Mouse (Mus musculus): ENCODE results near the gene Ppp3r2. TPM values are rescaled to one million over a fixed set of nuclear protein-coding genes. Genes with fewer than 3 reads are reported as not detected.
A peak's percentile ranks its signal among the peaks of the same experiment; 100 is the strongest.

Gene Ppp3r2
- total RNA-seq, 1 experiment = not detected

DNA sequence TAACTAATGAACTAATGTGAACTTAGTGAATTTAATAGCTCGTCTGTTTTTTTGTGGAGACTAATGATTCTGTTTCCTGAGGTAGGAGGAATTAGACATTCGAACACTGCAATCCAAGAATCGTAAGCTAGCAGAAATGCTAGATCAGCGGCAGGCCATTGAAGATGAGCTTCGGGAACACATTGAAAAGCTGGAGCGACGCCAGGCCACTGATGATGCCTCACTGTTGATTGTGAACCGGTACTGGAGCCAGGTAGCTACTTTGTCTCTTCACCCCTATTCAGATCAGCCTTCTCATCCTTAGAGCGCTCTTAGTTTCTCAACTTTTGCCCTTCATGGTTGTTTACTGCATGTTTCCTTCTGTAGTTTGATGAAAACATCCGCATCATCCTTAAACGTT is 44.0 kb downstream of the Ppp3r2 start:
- in situ Hi-C loops (cut with MboI; ENCODE audit: low sequenced_read_pairs in 2 of 2, unreplicated experiment in 2 of 2) = loop anchor here in 1 of 2 experiments (25.0 kb wide), 1 partner anchor 1176 kb away; the partner anchor contains the start of gene Tex10
- H3K9me3 ChIP-seq (ENCODE audit: control insufficient read depth, insufficient read depth, low read depth, low read length) = no peaks in the 10 kb centered on the region
- H3K27ac ChIP-seq (ENCODE audit: insufficient read depth, low read depth, low read length, poor library complexity, severe bottlenecking) = no peak overlapping the region
- no peak overlapping the region for H3K4me3 ChIP-seq (ENCODE audit: insufficient read depth in 1 of 2, low read depth in 1 of 2, low read length in 2 of 2, poor library complexity in 1 of 2, severe bottlenecking in 1 of 2)
- no peak overlapping the region for H3K9ac ChIP-seq (ENCODE audit: insufficient read depth, low read depth, low read length, poor library complexity, severe bottlenecking)
- H3K4me1 ChIP-seq (ENCODE audit: control insufficient read depth in 2 of 2, insufficient read depth in 2 of 2, low read length in 2 of 2, poor library complexity in 1 of 2) = no peaks in the 10 kb centered on the region
- peaks cover 17% of the 10 kb centered on the region for H3K36me3 ChIP-seq (ENCODE audit: control insufficient read depth, insufficient read depth, low read length, poor library complexity, severe bottlenecking)
- no peak for TF ChIP-seq MAFK (IDR thresholded peaks at IDR 0.05; ENCODE audit: insufficient read depth, low read depth, low read length)
- DNase-seq (ENCODE audit: low read depth, low spot score) = no peak

DNA sequence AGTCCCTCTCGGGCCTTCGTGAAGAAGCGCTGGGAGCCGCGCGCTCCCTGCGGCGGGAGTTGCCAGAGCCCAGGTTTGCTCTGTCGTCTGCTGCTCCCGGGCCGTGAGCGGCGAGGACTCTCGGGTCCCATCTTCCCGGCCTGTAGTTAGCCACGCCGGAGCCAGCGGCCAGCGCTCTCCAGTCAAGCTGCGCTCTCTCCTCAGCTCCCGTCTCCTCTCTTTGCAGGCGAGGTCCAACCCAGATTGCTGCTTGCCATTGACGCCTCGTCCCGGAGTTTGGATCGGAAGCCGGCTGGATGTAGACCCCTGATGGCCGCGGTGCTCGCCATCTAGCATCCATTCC is 49.7 kb downstream of the Ppp3r2 start:
- TF ChIP-seq HCFC1 (IDR thresholded peaks at IDR 0.05; ENCODE audit: borderline replicate concordance, insufficient read depth, low read length) (no peak), ZC3H11A (IDR thresholded peaks at IDR 0.05; ENCODE audit: borderline replicate concordance, low read depth, low read length) (no peak), CHD2 (IDR thresholded peaks at IDR 0.05; ENCODE audit: low read depth, low read length) (no peak), MAFK (IDR thresholded peaks at IDR 0.05; ENCODE audit: insufficient read depth, low read depth, low read length) (no peak), ZNF384 (IDR thresholded peaks at IDR 0.05; ENCODE audit: low read depth, low read length) (no peak)
- H3K4me3 ChIP-seq (ENCODE audit: insufficient read depth in 1 of 2, low read depth in 1 of 2, low read length in 2 of 2, poor library complexity in 1 of 2, severe bottlenecking in 1 of 2) = peak overlapping the region; percentile 91 to 98
- DNase-seq (ENCODE audit: low read depth, low spot score) = no peak
- no peaks in the 10 kb centered on the region for H3K9me3 ChIP-seq (ENCODE audit: control insufficient read depth, insufficient read depth, low read depth, low read length)
- no peaks in the 10 kb centered on the region; a peak in 1 of 4 replicates for H3K4me1 ChIP-seq (ENCODE audit: control insufficient read depth in 2 of 2, insufficient read depth in 2 of 2, low read length in 2 of 2, poor library complexity in 1 of 2)
- H3K36me3 ChIP-seq (ENCODE audit: control insufficient read depth, insufficient read depth, low read length, poor library complexity, severe bottlenecking) = peaks cover 2% of the 10 kb centered on the region; the same call in 1 of the 2 replicates
- H3K9ac ChIP-seq (ENCODE audit: insufficient read depth, low read depth, low read length, poor library complexity, severe bottlenecking) = peak overlapping the region; percentile 97
- H3K27ac ChIP-seq (ENCODE audit: insufficient read depth, low read depth, low read length, poor library complexity, severe bottlenecking) = peak overlapping the region; percentile 67
- in situ Hi-C loops (cut with MboI; ENCODE audit: low sequenced_read_pairs in 2 of 2, unreplicated experiment in 2 of 2) = loop anchor here in 1 of 2 experiments (25.0 kb wide), 1 partner anchor 1170 kb away; the partner anchor contains the start of gene Tex10

DNA sequence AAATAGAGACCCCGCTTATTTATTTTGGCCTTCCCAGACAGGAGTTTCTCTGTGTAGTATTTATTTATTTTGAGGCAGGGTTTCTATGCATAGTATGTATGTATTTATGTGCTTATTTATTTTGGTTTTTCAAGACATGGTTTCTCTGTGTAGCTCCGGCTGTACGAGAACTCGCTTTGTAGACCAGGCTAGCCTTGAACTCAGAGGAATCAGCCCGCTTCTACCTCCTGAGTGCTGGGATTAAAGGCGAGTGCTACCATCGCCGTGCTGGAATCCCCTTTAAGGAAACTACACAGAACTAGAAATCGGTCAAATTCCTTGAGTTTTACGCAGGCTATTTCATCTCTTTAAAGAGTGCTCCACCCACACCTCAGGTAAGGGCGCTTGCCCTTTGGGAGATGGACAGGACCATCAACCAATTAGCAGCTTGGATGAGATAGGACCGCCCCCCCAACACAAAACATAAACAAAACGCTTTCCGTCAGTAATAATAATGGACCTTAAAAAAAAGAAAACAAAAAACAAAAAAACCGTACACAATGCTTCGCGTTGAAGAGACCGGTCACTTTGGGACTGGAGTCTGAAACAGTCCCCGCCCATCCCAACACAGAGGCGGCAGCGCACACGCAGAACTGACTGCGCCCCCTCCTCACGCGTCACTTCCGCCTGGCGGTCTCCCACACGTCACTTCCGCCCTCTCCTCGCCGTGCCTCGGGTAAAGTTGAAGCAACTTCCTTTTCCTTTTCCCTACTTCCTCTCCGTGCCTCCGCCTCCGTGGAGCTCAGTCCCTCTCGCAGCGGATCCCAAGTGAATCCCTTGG is 50.3 kb downstream of the Ppp3r2 start, which contains the start of gene Rnf20:
TSS of gene Rnf20 (plus strand) at position 688 of the 820 bp plus-strand sequence.
- H3K9ac ChIP-seq (ENCODE audit: insufficient read depth, low read depth, low read length, poor library complexity, severe bottlenecking) = peak within 1 kb of the TSS; percentile 97
- H3K4me1 ChIP-seq (ENCODE audit: control insufficient read depth in 2 of 2, insufficient read depth in 2 of 2, low read length in 2 of 2, poor library complexity in 1 of 2) = no peaks in the 10 kb centered on the region; a peak in 1 of 4 replicates
- peak; percentile 92 for DNase-seq (ENCODE audit: low read depth, low spot score)
- peak within 1 kb of the TSS; percentile 67 for H3K27ac ChIP-seq (ENCODE audit: insufficient read depth, low read depth, low read length, poor library complexity, severe bottlenecking)
- H3K36me3 ChIP-seq (ENCODE audit: control insufficient read depth, insufficient read depth, low read length, poor library complexity, severe bottlenecking) = peaks cover 2% of the 10 kb centered on the region; the same call in 1 of the 2 replicates
- H3K9me3 ChIP-seq (ENCODE audit: control insufficient read depth, insufficient read depth, low read depth, low read length) = no peaks in the 10 kb centered on the region
- 0 out of 2 replicates have a peak, but pooled peaks have one; percentile 10 for TF ChIP-seq ZC3H11A (IDR thresholded peaks at IDR 0.05; ENCODE audit: borderline replicate concordance, low read depth, low read length)
- TF ChIP-seq MAFK (IDR thresholded peaks at IDR 0.05; ENCODE audit: insufficient read depth, low read depth, low read length) = no peak
- TF ChIP-seq ZNF384 (IDR thresholded peaks at IDR 0.05; ENCODE audit: low read depth, low read length) = no peak
- TF ChIP-seq CHD2 (IDR thresholded peaks at IDR 0.05; ENCODE audit: low read depth, low read length) = peak; percentile 73; the same call in 1 of the 2 replicates
- peak; percentile 76 for TF ChIP-seq HCFC1 (IDR thresholded peaks at IDR 0.05; ENCODE audit: borderline replicate concordance, insufficient read depth, low read length)
- H3K4me3 ChIP-seq (ENCODE audit: insufficient read depth in 1 of 2, low read depth in 1 of 2, low read length in 2 of 2, poor library complexity in 1 of 2, severe bottlenecking in 1 of 2) = peak within 1 kb of the TSS; percentile 91 to 98
- in situ Hi-C loops (cut with MboI; ENCODE audit: low sequenced_read_pairs in 2 of 2, unreplicated experiment in 2 of 2) = loop anchor here in 1 of 2 experiments (25.0 kb wide), 1 partner anchor 1169 kb away; the partner anchor contains the start of gene Tex10

DNA sequence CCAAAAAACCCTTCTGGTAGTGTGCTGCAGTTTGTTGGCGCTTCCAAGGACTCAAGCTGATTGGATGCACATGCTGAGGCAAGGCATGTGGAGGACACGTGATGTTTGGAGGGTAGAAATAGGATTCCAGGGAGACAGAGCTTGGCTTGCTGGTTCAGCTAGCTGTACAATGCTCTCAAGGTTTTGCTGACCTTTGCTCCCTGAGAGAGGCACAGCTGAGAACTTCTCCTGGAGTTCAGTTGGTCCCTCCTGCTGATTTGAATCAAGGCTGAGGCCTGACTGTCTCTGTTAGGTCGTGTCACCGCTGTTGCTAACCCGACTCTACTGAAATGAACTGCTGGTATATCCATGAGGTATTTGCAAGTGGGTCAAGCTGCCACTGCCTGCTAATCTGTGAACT is 52.9 kb downstream of the Ppp3r2 start:
- TF ChIP-seq CHD2 (IDR thresholded peaks at IDR 0.05; ENCODE audit: low read depth, low read length) (no peak), ZNF384 (IDR thresholded peaks at IDR 0.05; ENCODE audit: low read depth, low read length) (no peak), ZC3H11A (IDR thresholded peaks at IDR 0.05; ENCODE audit: borderline replicate concordance, low read depth, low read length) (no peak), HCFC1 (IDR thresholded peaks at IDR 0.05; ENCODE audit: borderline replicate concordance, insufficient read depth, low read length) (no peak), MAFK (IDR thresholded peaks at IDR 0.05; ENCODE audit: insufficient read depth, low read depth, low read length) (no peak)
- in situ Hi-C loops (cut with MboI; ENCODE audit: low sequenced_read_pairs in 2 of 2, unreplicated experiment in 2 of 2) = loop anchor here in 1 of 2 experiments (10.0 to 25.0 kb wide), 2 partner anchors 64 to 1167 kb away; partner anchors contain the start of gene Tex10

More for the DNA sequence above, 52.9 kb downstream of the Ppp3r2 start:
- DNase-seq (ENCODE audit: low read depth, low spot score) = no peak
- Histone ChIP-seq H3K4me1 (ENCODE audit: control insufficient read depth in 2 of 2, insufficient read depth in 2 of 2, low read length in 2 of 2, poor library complexity in 1 of 2) (no peaks in the 10 kb centered on the region; a peak in 1 of 4 replicates), H3K9ac (ENCODE audit: insufficient read depth, low read depth, low read length, poor library complexity, severe bottlenecking) (no peak overlapping the region), H3K36me3 (ENCODE audit: control insufficient read depth, insufficient read depth, low read length, poor library complexity, severe bottlenecking) (no peaks in the 10 kb centered on the region; the same call in 1 of the 2 replicates), H3K9me3 (ENCODE audit: control insufficient read depth, insufficient read depth, low read depth, low read length) (no peaks in the 10 kb centered on the region), H3K27ac (ENCODE audit: insufficient read depth, low read depth, low read length, poor library complexity, severe bottlenecking) (no peak overlapping the region), H3K4me3 (ENCODE audit: insufficient read depth in 1 of 2, low read depth in 1 of 2, low read length in 2 of 2, poor library complexity in 1 of 2, severe bottlenecking in 1 of 2) (no peak overlapping the region)

Other genes starting within 250 kb of the Ppp3r2 start
- 0.26 and 0.40 TPM in 2 replicates for gene Acnat1, start 208.1 kb downstream of the Ppp3r2 start, total RNA-seq (2012; rRNA removed)
- gene Baat, start 175.5 kb downstream of the Ppp3r2 start, total RNA-seq (2012; rRNA removed) = 0.18 and 0.32 TPM in 2 replicates
- 16.3 and 26.4 TPM in 2 replicates for gene Mrpl50, start 160.9 kb downstream of the Ppp3r2 start, total RNA-seq (2012; rRNA removed)
- gene Zfp189, start 160.8 kb downstream of the Ppp3r2 start, total RNA-seq (2012; rRNA removed) = 2.6 and 4.3 TPM in 2 replicates
- gene Aldob, start 132.5 kb downstream of the Ppp3r2 start, total RNA-seq (2012; rRNA removed) = not detected in 2 replicates
- 2.3 and 2.7 TPM in 2 replicates for gene Tmem246, start 84.1 kb downstream of the Ppp3r2 start, total RNA-seq (2012; rRNA removed)
- 41.0 and 43.6 TPM in 2 replicates for gene Rnf20, start 50.0 kb downstream of the Ppp3r2 start, total RNA-seq (2012; rRNA removed)
- gene Grin3a, start 163.7 kb upstream of the Ppp3r2 start, total RNA-seq (2012; rRNA removed) = 0.11 and 0.18 TPM in 2 replicates